Mouse (Mus musculus) megakaryocyte, embryonic 14.5 days (primary cell): ENCODE results near the gene Map7d2.

Experiments used
- FLI1 ChIP-seq: IDR thresholded peaks from 2 replicates; pipeline ENCODE4 v1.6.1; 2012; ENCODE audit warnings: low read length, inconsistent platforms, mixed read lengths
- GATA1 ChIP-seq: IDR thresholded peaks from 3 replicates; pipeline ENCODE4 v1.6.1; 2012; ENCODE audit warnings: mixed read lengths, low read length, inconsistent platforms, borderline replicate concordance

DNA sequence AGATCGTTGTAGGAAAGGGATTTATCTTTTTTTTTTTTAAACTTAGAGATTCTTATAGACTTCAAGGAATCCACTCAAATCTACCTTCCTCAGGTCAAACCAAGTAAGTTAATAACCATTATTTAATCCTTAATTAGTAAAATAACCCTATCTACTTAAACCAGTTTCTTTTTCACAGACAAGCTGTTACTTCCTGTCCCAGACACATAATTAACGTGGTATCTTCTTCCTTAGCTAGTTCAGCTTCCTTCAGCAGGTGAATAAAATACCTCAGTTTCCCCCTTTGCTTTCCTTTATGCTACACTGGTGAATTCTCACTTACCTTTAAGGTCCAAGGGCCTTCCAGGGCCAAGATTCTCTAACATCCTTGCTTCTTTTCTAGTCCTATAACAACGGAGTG, 107.4 kb downstream of the Map7d2 start:
- TF ChIP-seq FLI1 (no peak), GATA1 (no peak)
